Mouse (Mus musculus): Measurements from ENCODE around the gene Rps15a. TPM values are rescaled to one million over a fixed set of nuclear protein-coding genes. Genes with fewer than 3 reads are reported as not detected.

Gene Rps15a
- polyA plus RNA-seq, 1 experiment from 2014 or later: 365 TPM

DNA sequence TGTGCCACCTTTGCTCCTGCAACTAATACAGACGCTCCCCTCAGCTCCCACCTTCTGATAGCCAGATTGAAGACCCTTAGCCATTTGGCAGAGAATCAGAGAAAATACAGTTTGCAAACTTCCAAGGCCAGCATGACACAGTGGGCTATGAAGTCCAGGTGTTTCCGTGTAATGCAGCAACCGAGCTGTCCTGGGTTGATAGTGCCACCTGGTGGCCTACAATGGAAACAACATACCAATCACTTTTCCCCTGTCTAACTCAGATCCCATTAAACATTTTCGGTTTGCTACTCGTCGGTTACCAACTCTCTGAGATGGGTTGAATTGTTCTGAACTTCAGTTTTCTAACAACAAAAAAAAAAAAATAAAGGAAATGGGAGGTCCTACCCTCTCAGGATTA, 59.7 kb downstream of the Rps15a start:
- Histone ChIP-seq H3K9me3 (replicated peaks; ENCODE audit: control insufficient read depth, low read length) (peaks cover 7% of the 10 kb centered on the region; the same call in 1 of the 2 replicates), H3K27me3 (ENCODE audit: control insufficient read depth, insufficient read depth, low read length) (no peaks in the 10 kb centered on the region)

More for the DNA sequence above, 59.7 kb downstream of the Rps15a start:
- Histone ChIP-seq H3K9ac (ENCODE audit: low read length) (no peak overlapping the region), H3K36me3 (ENCODE audit: control insufficient read depth, insufficient read depth) (no peaks in the 10 kb centered on the region), H3K4me2 (ENCODE audit: low read depth, low read length) (no peak overlapping the region), H3K27ac (ENCODE audit: low read length) (no peak overlapping the region), H3K4me1 (ENCODE audit: control insufficient read depth, insufficient read depth, low read length) (no peaks in the 10 kb centered on the region), H3K4me3 (ENCODE audit: low read length) (no peak overlapping the region)
- no peak for ATAC-seq (replicated peaks; ENCODE audit: extremely low read depth, insufficient read depth, low FRiP score)
- WGBS: 70% methylated on average over 6 of the region's 6 CpGs

Other genes starting within 250 kb of the Rps15a start
- gene Arl6ip1, start 13.5 kb upstream of the Rps15a start, polyA plus RNA-seq (2015; fragmentation: Nextera tagmentation; extraction: Ambion mirVana): 270 and 274 TPM in 2 replicates
- 13.9 and 14.9 TPM in 2 replicates for gene Smg1, start 127.5 kb upstream of the Rps15a start, polyA plus RNA-seq (2015; fragmentation: Nextera tagmentation; extraction: Ambion mirVana)

All from heart, embryonic 16.5 days (tissue).